Mouse (Mus musculus): ENCODE results near the gene Ntf5. TPM values are rescaled to one million over a fixed set of nuclear protein-coding genes. Genes with fewer than 3 reads are reported as not detected.

Gene Ntf5
- total and polyA plus RNA-seq, 3 experiments: 0.43 to 1.5 (median 0.59) TPM

GRCm38 (mm10) chr7:45457204-45458060 lies 43.9 kb downstream of the Ntf5 start:
- peak; percentile 83 for TF ChIP-seq IRF4 (IDR thresholded peaks at IDR 0.05; ENCODE audit: low read depth, low read length)
- TF ChIP-seq KAT2A (IDR thresholded peaks at IDR 0.05; ENCODE audit: insufficient replicate concordance, low read length): no peak
- TF ChIP-seq ZNF384 (IDR thresholded peaks at IDR 0.05; ENCODE audit: low read depth, low read length): no peak
- TF ChIP-seq POLR2AphosphoS2 (IDR thresholded peaks at IDR 0.05; ENCODE audit: low read depth, low read length): peak; percentile 96
- TF ChIP-seq BHLHE40 (IDR thresholded peaks at IDR 0.05; ENCODE audit: low read depth, low read length): no peak
- TF ChIP-seq POLR2A (IDR thresholded peaks at IDR 0.05; ENCODE audit: low read depth, low read length): peak; percentile 49; the same call in 1 of the 2 replicates
- TF ChIP-seq NELFE (IDR thresholded peaks at IDR 0.05; ENCODE audit: low read depth, low read length): 0 out of 2 replicates have a peak, but pooled peaks have one; percentile 30
- peak; percentile 76 for TF ChIP-seq MAFK (IDR thresholded peaks at IDR 0.05; ENCODE audit: insufficient replicate concordance, low read length)
- TF ChIP-seq CTCF (conservative IDR thresholded peaks at IDR 0.05 in 1 of 2, IDR thresholded peaks at IDR 0.05 in 1 of 2; ENCODE audit: low read depth in 2 of 2, low read length in 2 of 2): no peak
- TF ChIP-seq ZKSCAN1 (IDR thresholded peaks at IDR 0.05; ENCODE audit: borderline replicate concordance, low read depth, low read length): no peak
- TF ChIP-seq CHD2 (IDR thresholded peaks at IDR 0.05; ENCODE audit: low read length): peak; percentile 31
- Histone ChIP-seq H3K9ac (ENCODE audit: insufficient read depth, low read depth) (peak overlapping the region; percentile 45; the same call in 1 of the 2 replicates), H3K4me1 (ENCODE audit: control insufficient read depth in 1 of 2, insufficient read depth in 2 of 2) (peaks cover 10 to 39% of the 10 kb centered on the region in 2 experiments), H3K27me3 (replicated peaks) (no peaks in the 10 kb centered on the region), H3K9me3 (replicated peaks; ENCODE audit: low read length) (no peaks in the 10 kb centered on the region), H3K79me2 (replicated peaks; ENCODE audit: control insufficient read depth, extremely low read depth, insufficient read depth, poor library complexity, severe bottlenecking) (peaks cover 19% of the 10 kb centered on the region), H3K36me3 (replicated peaks in 1 of 2; ENCODE audit: control insufficient read depth in 1 of 2, insufficient read depth in 1 of 2, low read length in 1 of 2) (peaks cover 44 to 74% of the 10 kb centered on the region in 2 experiments), H3K4me3 (replicated peaks in 1 of 3; ENCODE audit: low read depth in 2 of 3, low read length in 2 of 3, poor library complexity in 1 of 3) (peak overlapping the region in 2 of 3 experiments; percentile 34 to 50), H3K4me2 (ENCODE audit: insufficient read depth, low read depth, poor library complexity, severe bottlenecking) (peak overlapping the region; percentile 65), H3K27ac (ENCODE audit: insufficient read depth, low read depth) (no peak overlapping the region)
- in situ Hi-C loops (cut with MboI; ENCODE audit: low pct_ligation_motif_present, low pct_unique_long_range_greater_than_20kb, low sequenced_read_pairs): no loop called here
- dilution Hi-C loops (cut with MboI; ENCODE audit: extremely low pct_ligation_motif_present, extremely low pct_unique_long_range_greater_than_20kb, low sequenced_read_pairs): no loop called here
- no peak for DNase-seq (ENCODE audit: extremely low read depth)

DNA sequence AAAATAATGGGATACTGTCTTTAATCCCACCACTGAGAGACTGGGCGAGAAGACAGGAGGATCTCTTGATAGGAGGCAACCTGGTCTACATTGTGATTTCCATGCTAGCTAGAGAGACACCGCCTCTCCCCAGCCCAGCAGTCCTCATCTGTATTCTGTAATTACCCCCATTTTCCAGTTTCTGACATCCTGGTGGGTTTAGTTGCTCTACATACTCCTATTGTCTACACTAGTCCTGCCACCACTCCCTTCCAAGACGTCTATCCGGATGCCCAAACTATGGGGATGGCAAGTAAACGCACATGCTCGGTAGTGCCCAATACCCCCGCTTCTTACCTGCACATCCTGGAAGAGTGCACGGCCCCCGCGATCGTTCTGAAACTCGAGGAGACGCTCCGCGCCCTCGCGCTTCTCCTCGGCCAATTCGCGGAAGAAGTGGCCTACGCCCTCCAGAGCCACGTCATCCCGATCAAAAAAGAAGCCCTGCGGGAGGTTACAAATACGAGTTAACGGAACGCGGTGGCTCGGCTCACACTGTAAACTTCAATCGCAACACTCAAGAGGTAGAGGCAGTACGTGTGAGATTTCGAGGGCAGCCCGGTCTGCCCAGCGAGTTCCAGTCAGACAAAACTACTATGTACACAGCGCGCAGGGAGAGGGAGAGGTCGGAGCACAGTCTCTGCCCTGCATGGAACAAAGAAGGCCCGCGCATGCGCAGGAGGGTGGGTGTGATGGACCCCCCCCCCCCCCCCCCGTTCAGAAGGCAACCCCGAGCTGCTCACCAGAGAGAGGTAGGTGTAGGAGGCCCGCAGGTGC lies 45.5 kb downstream of the Ntf5 start:
- Histone ChIP-seq H3K4me3 (replicated peaks in 1 of 3; ENCODE audit: low read depth in 2 of 3, low read length in 2 of 3, poor library complexity in 1 of 3) (peak overlapping the region; percentile 76 to 96 (median 77)), H3K4me1 (ENCODE audit: control insufficient read depth in 1 of 2, insufficient read depth in 2 of 2) (peaks cover 15 to 50% of the 10 kb centered on the region in 2 experiments), H3K36me3 (replicated peaks in 1 of 2; ENCODE audit: control insufficient read depth in 1 of 2, insufficient read depth in 1 of 2, low read length in 1 of 2) (peaks cover 52 to 74% of the 10 kb centered on the region in 2 experiments), H3K9me3 (replicated peaks; ENCODE audit: low read length) (no peaks in the 10 kb centered on the region), H3K9ac (ENCODE audit: insufficient read depth, low read depth) (peak overlapping the region; percentile 91), H3K27ac (ENCODE audit: insufficient read depth, low read depth) (peak overlapping the region; percentile 74), H3K27me3 (replicated peaks) (no peaks in the 10 kb centered on the region), H3K4me2 (ENCODE audit: insufficient read depth, low read depth, poor library complexity, severe bottlenecking) (peak overlapping the region; percentile 86; the same call in 1 of the 2 replicates), H3K79me2 (replicated peaks; ENCODE audit: control insufficient read depth, extremely low read depth, insufficient read depth, poor library complexity, severe bottlenecking) (peaks cover 28% of the 10 kb centered on the region)
- peak; percentile 68 for DNase-seq (ENCODE audit: extremely low read depth)
- no peak for TF ChIP-seq ZKSCAN1 (IDR thresholded peaks at IDR 0.05; ENCODE audit: borderline replicate concordance, low read depth, low read length)
- 0 out of 2 replicates have a peak, but pooled peaks have one; percentile 13 for TF ChIP-seq TCF12 (IDR thresholded peaks at IDR 0.05; ENCODE audit: low read depth, low read length)
- peak; percentile 19; the same call in 1 of the 2 replicates for TF ChIP-seq SIN3A (IDR thresholded peaks at IDR 0.05; ENCODE audit: low read length)
- TF ChIP-seq USF1 (IDR thresholded peaks at IDR 0.05; ENCODE audit: low read depth, low read length): no peak
- TF ChIP-seq POLR2AphosphoS2 (IDR thresholded peaks at IDR 0.05; ENCODE audit: low read depth, low read length): peak; percentile 88; the same call in 1 of the 2 replicates
- peak; percentile 84 for TF ChIP-seq NRF1 (IDR thresholded peaks at IDR 0.05; ENCODE audit: low read depth, low read length)
- peak; percentile 77 for TF ChIP-seq POLR2A (IDR thresholded peaks at IDR 0.05; ENCODE audit: low read depth, low read length)
- peak; percentile 86; the same call in 1 of the 2 replicates for TF ChIP-seq ZMIZ1 (IDR thresholded peaks at IDR 0.05; ENCODE audit: low read depth, low read length)
- TF ChIP-seq UBTF (IDR thresholded peaks at IDR 0.05; ENCODE audit: low read depth, low read length): 0 out of 2 replicates have a peak, but pooled peaks have one; percentile 14
- peak; percentile 35; the same call in 1 of the 2 replicates for TF ChIP-seq MXI1 (IDR thresholded peaks at IDR 0.05; ENCODE audit: low read depth, low read length)
- dilution Hi-C loops (cut with MboI; ENCODE audit: extremely low pct_ligation_motif_present, extremely low pct_unique_long_range_greater_than_20kb, low sequenced_read_pairs): no loop called here
- in situ Hi-C loops (cut with MboI; ENCODE audit: low pct_ligation_motif_present, low pct_unique_long_range_greater_than_20kb, low sequenced_read_pairs): no loop called here

Measured in CH12.LX (cell line).